Mouse (Mus musculus): ENCODE data around the gene Efcab1. TPM values are rescaled to one million over a fixed set of nuclear protein-coding genes. Genes with fewer than 3 reads are reported as not detected.

Efcab1 gene
- polyA plus RNA-seq, 1 experiment = not detected

- H3K79me2 ChIP-seq (ENCODE audit: control insufficient read depth, insufficient read depth) = no peaks in the 10 kb centered on the region
- no peaks in the 10 kb centered on the region for H3K27me3 ChIP-seq (ENCODE audit: control insufficient read depth, insufficient read depth, insufficient read length)
- H3K4me3 ChIP-seq (ENCODE audit: insufficient read depth, poor library complexity, severe bottlenecking) = no peak overlapping the region
- no peak for TF ChIP-seq CTCF (IDR thresholded peaks at IDR 0.05; ENCODE audit: control insufficient read depth, insufficient read depth, insufficient read length)
- TF ChIP-seq MAX (IDR thresholded peaks at IDR 0.05) = no peak
- H3K36me3 ChIP-seq (ENCODE audit: control insufficient read depth, insufficient read depth) = no peaks in the 10 kb centered on the region
- no peak overlapping the region for H3ac ChIP-seq (ENCODE audit: control insufficient read depth, insufficient read length, low read depth)
- no peaks in the 10 kb centered on the region for H3K79me3 ChIP-seq (ENCODE audit: low read depth)
Measured at GRCm38 (mm10) chr16:14973696-14974095, 67.3 kb downstream of the Efcab1 start.

GRCm38 (mm10) chr16:14979228-14979627 lies 72.8 kb downstream of the Efcab1 start:
- TF ChIP-seq USF1 (IDR thresholded peaks at IDR 0.05; ENCODE audit: low read depth) = no peak
- no peak for TF ChIP-seq CTCF (IDR thresholded peaks at IDR 0.05; ENCODE audit: control insufficient read depth, insufficient read depth, insufficient read length)
- TF ChIP-seq CEBPB (IDR thresholded peaks at IDR 0.05; ENCODE audit: low read depth) = no peak
- TF ChIP-seq MAX (IDR thresholded peaks at IDR 0.05) = no peak
- TF ChIP-seq MYOD1 (IDR thresholded peaks at IDR 0.05; ENCODE audit: control insufficient read depth, insufficient read length, low read depth) = no peak
- no peak for TF ChIP-seq MYOG (IDR thresholded peaks at IDR 0.05; ENCODE audit: control insufficient read depth, extremely low read depth, insufficient read length)
- no peak for TF ChIP-seq FOSL1 (IDR thresholded peaks at IDR 0.05; ENCODE audit: insufficient read depth, low read length, poor library complexity, severe bottlenecking)
- H3K79me3 ChIP-seq (ENCODE audit: low read depth) = no peaks in the 10 kb centered on the region
- no peak overlapping the region for H3K4me3 ChIP-seq (ENCODE audit: insufficient read depth, poor library complexity, severe bottlenecking)
- no peaks in the 10 kb centered on the region for H3K27me3 ChIP-seq (ENCODE audit: control insufficient read depth, insufficient read depth, insufficient read length)
- no peaks in the 10 kb centered on the region for H3K79me2 ChIP-seq (ENCODE audit: control insufficient read depth, insufficient read depth)
- H3ac ChIP-seq (ENCODE audit: control insufficient read depth, insufficient read length, low read depth) = no peak overlapping the region
- no peaks in the 10 kb centered on the region for H3K36me3 ChIP-seq (ENCODE audit: control insufficient read depth, insufficient read depth)

- Histone ChIP-seq H3K4me3 (ENCODE audit: insufficient read depth, poor library complexity, severe bottlenecking) (no peak overlapping the region), H3K36me3 (ENCODE audit: control insufficient read depth, insufficient read depth) (no peaks in the 10 kb centered on the region), H3K79me3 (ENCODE audit: low read depth) (no peaks in the 10 kb centered on the region), H3K27me3 (ENCODE audit: control insufficient read depth, insufficient read depth, insufficient read length) (no peaks in the 10 kb centered on the region), H3ac (ENCODE audit: control insufficient read depth, insufficient read length, low read depth) (no peak overlapping the region), H3K79me2 (ENCODE audit: control insufficient read depth, insufficient read depth) (no peaks in the 10 kb centered on the region)
- TF ChIP-seq CTCF (IDR thresholded peaks at IDR 0.05; ENCODE audit: control insufficient read depth, insufficient read depth, insufficient read length) = no peak
- TF ChIP-seq MYOG (IDR thresholded peaks at IDR 0.05; ENCODE audit: control insufficient read depth, extremely low read depth, insufficient read length) = no peak
- TF ChIP-seq FOSL1 (IDR thresholded peaks at IDR 0.05; ENCODE audit: insufficient read depth, low read length, poor library complexity, severe bottlenecking) = no peak
- TF ChIP-seq CEBPB (IDR thresholded peaks at IDR 0.05; ENCODE audit: low read depth) = no peak
- no peak for TF ChIP-seq USF1 (IDR thresholded peaks at IDR 0.05; ENCODE audit: low read depth)
Measured at GRCm38 (mm10) chr16:14989614-14990268, 83.3 kb downstream of the Efcab1 start.

- H3K27me3 ChIP-seq (ENCODE audit: control insufficient read depth, insufficient read depth, insufficient read length) = no peaks in the 10 kb centered on the region
- H3K79me2 ChIP-seq (ENCODE audit: control insufficient read depth, insufficient read depth) = no peaks in the 10 kb centered on the region
- H3K79me3 ChIP-seq (ENCODE audit: low read depth) = no peaks in the 10 kb centered on the region
- TF ChIP-seq CTCF (IDR thresholded peaks at IDR 0.05; ENCODE audit: control insufficient read depth, insufficient read depth, insufficient read length) (no peak), MYOG (IDR thresholded peaks at IDR 0.05; ENCODE audit: control insufficient read depth, extremely low read depth, insufficient read length) (no peak), USF1 (IDR thresholded peaks at IDR 0.05; ENCODE audit: low read depth) (no peak), MYOD1 (IDR thresholded peaks at IDR 0.05; ENCODE audit: control insufficient read depth, insufficient read length, low read depth) (no peak), FOSL1 (IDR thresholded peaks at IDR 0.05; ENCODE audit: insufficient read depth, low read length, poor library complexity, severe bottlenecking) (no peak), CEBPB (IDR thresholded peaks at IDR 0.05; ENCODE audit: low read depth) (no peak), MAX (IDR thresholded peaks at IDR 0.05) (no peak)
- H3ac ChIP-seq (ENCODE audit: control insufficient read depth, insufficient read length, low read depth) = no peak overlapping the region
- no peaks in the 10 kb centered on the region for H3K36me3 ChIP-seq (ENCODE audit: control insufficient read depth, insufficient read depth)
- no peak overlapping the region for H3K4me3 ChIP-seq (ENCODE audit: insufficient read depth, poor library complexity, severe bottlenecking)
Measured at GRCm38 (mm10) chr16:14991001-14991400, 84.6 kb downstream of the Efcab1 start.

GRCm38 (mm10) chr16:14992461-14993107 lies 86.2 kb downstream of the Efcab1 start:
- no peaks in the 10 kb centered on the region for H3K36me3 ChIP-seq (ENCODE audit: control insufficient read depth, insufficient read depth)
- no peaks in the 10 kb centered on the region for H3K27me3 ChIP-seq (ENCODE audit: control insufficient read depth, insufficient read depth, insufficient read length)
- no peak overlapping the region for H3ac ChIP-seq (ENCODE audit: control insufficient read depth, insufficient read length, low read depth)
- H3K79me3 ChIP-seq (ENCODE audit: low read depth) = no peaks in the 10 kb centered on the region
- no peaks in the 10 kb centered on the region for H3K79me2 ChIP-seq (ENCODE audit: control insufficient read depth, insufficient read depth)
- no peak overlapping the region for H3K4me3 ChIP-seq (ENCODE audit: insufficient read depth, poor library complexity, severe bottlenecking)
- no peak for TF ChIP-seq USF1 (IDR thresholded peaks at IDR 0.05; ENCODE audit: low read depth)
- TF ChIP-seq CEBPB (IDR thresholded peaks at IDR 0.05; ENCODE audit: low read depth) = no peak
- TF ChIP-seq MYOD1 (IDR thresholded peaks at IDR 0.05; ENCODE audit: control insufficient read depth, insufficient read length, low read depth) = no peak
- no peak for TF ChIP-seq FOSL1 (IDR thresholded peaks at IDR 0.05; ENCODE audit: insufficient read depth, low read length, poor library complexity, severe bottlenecking)
- TF ChIP-seq MAX (IDR thresholded peaks at IDR 0.05) = no peak
- TF ChIP-seq CTCF (IDR thresholded peaks at IDR 0.05; ENCODE audit: control insufficient read depth, insufficient read depth, insufficient read length) = no peak
- no peak for TF ChIP-seq MYOG (IDR thresholded peaks at IDR 0.05; ENCODE audit: control insufficient read depth, extremely low read depth, insufficient read length)

GRCm38 (mm10) chr16:15014724-15015123 lies 108.3 kb downstream of the Efcab1 start:
- Histone ChIP-seq H3K36me3 (ENCODE audit: control insufficient read depth, insufficient read depth) (no peaks in the 10 kb centered on the region), H3K27me3 (ENCODE audit: control insufficient read depth, insufficient read depth, insufficient read length) (no peaks in the 10 kb centered on the region), H3K79me2 (ENCODE audit: control insufficient read depth, insufficient read depth) (no peaks in the 10 kb centered on the region), H3K79me3 (ENCODE audit: low read depth) (no peaks in the 10 kb centered on the region), H3ac (ENCODE audit: control insufficient read depth, insufficient read length, low read depth) (no peak overlapping the region), H3K4me3 (ENCODE audit: insufficient read depth, poor library complexity, severe bottlenecking) (no peak overlapping the region)
- TF ChIP-seq USF1 (IDR thresholded peaks at IDR 0.05; ENCODE audit: low read depth) (no peak), MAX (IDR thresholded peaks at IDR 0.05) (no peak), MYOD1 (IDR thresholded peaks at IDR 0.05; ENCODE audit: control insufficient read depth, insufficient read length, low read depth) (no peak), MYOG (IDR thresholded peaks at IDR 0.05; ENCODE audit: control insufficient read depth, extremely low read depth, insufficient read length) (no peak), FOSL1 (IDR thresholded peaks at IDR 0.05; ENCODE audit: insufficient read depth, low read length, poor library complexity, severe bottlenecking) (no peak), CEBPB (IDR thresholded peaks at IDR 0.05; ENCODE audit: low read depth) (no peak), CTCF (IDR thresholded peaks at IDR 0.05; ENCODE audit: control insufficient read depth, insufficient read depth, insufficient read length) (no peak)

All from C2C12 (cell line).